Mouse (Mus musculus) testis, adult 2 months (tissue): ENCODE results near the gene Fibin.

Source experiments
- CTCF ChIP-seq: fragments of 200-500 bp; IDR thresholded peaks from 2 replicates; pipeline ENCODE4 v1.5.1; 2012; ENCODE audit warnings: low read depth, mild to moderate bottlenecking, inconsistent platforms, low read length, moderate library complexity; ENCODE audit not compliant: control insufficient read depth, insufficient read depth, insufficient replicate concordance
- POLR2A ChIP-seq: fragments of 200-500 bp; IDR thresholded peaks from 2 replicates; pipeline ENCODE4 v1.6.1; 2012; ENCODE audit warnings: low read depth, mild to moderate bottlenecking, inconsistent platforms, low read length, moderate library complexity; ENCODE audit not compliant: control insufficient read depth

- TF ChIP-seq POLR2A = no peak
- TF ChIP-seq CTCF = no peak
These were observed 11.1 kb downstream of the Fibin start for GRCm38 (mm10) chr2:110351843-110352251.
